Mouse (Mus musculus): Measurements from ENCODE around the gene Bpifb1. TPM values are rescaled to one million over a fixed set of nuclear protein-coding genes. Genes with fewer than 3 reads are reported as not detected.

The Bpifb1 gene
- total and polyA plus RNA-seq, 2 experiments, result not detected

- no peak for DNase-seq (ENCODE audit: extremely low read depth, low read depth, low spot score)
- no peak overlapping the region for H3K9ac ChIP-seq (ENCODE audit: low read depth, low read length)
- no peak overlapping the region for H3K4me3 ChIP-seq (ENCODE audit: insufficient read depth, low read depth, low read length)
- no peaks in the 10 kb centered on the region for H3K4me1 ChIP-seq (ENCODE audit: control insufficient read depth, insufficient read depth, low read length)
- no peaks in the 10 kb centered on the region for H3K27me3 ChIP-seq (ENCODE audit: control insufficient read depth, insufficient read depth, low read length)
- 80% methylated on average over 4 of the region's 4 CpGs for WGBS
- H3K27ac ChIP-seq (replicated peaks; ENCODE audit: insufficient read depth, low read depth, low read length), result no peak overlapping the region
- no peaks in the 10 kb centered on the region for H3K36me3 ChIP-seq (ENCODE audit: control insufficient read depth, insufficient read depth, low read length)
- H3K79me2 ChIP-seq (ENCODE audit: control insufficient read depth, insufficient read depth, low read length), result no peaks in the 10 kb centered on the region
- TF ChIP-seq CTCF (IDR thresholded peaks at IDR 0.05; ENCODE audit: low read depth, low read length) (no peak), POLR2A (IDR thresholded peaks at IDR 0.05; ENCODE audit: extremely low read depth, insufficient read depth, low read length) (no peak)
These were observed 21.3 kb downstream of the Bpifb1 start for GRCm38 (mm10) chr2:154211881-154212280.

GRCm38 (mm10) chr2:154215191-154215590 is 24.6 kb downstream of the Bpifb1 start:
- DNase-seq (ENCODE audit: extremely low read depth, low read depth, low spot score), result peak; percentile 57
- 7% methylated on average over 5 of the region's 5 CpGs for WGBS
- no peak overlapping the region for H3K27ac ChIP-seq (replicated peaks; ENCODE audit: insufficient read depth, low read depth, low read length)
- H3K9ac ChIP-seq (ENCODE audit: low read depth, low read length), result no peak overlapping the region
- no peaks in the 10 kb centered on the region for H3K79me2 ChIP-seq (ENCODE audit: control insufficient read depth, insufficient read depth, low read length)
- H3K36me3 ChIP-seq (ENCODE audit: control insufficient read depth, insufficient read depth, low read length), result no peaks in the 10 kb centered on the region
- no peaks in the 10 kb centered on the region for H3K4me1 ChIP-seq (ENCODE audit: control insufficient read depth, insufficient read depth, low read length)
- no peak overlapping the region for H3K4me3 ChIP-seq (ENCODE audit: insufficient read depth, low read depth, low read length)
- peak; percentile 85 for TF ChIP-seq CTCF (IDR thresholded peaks at IDR 0.05; ENCODE audit: low read depth, low read length)
- no peak for TF ChIP-seq POLR2A (IDR thresholded peaks at IDR 0.05; ENCODE audit: extremely low read depth, insufficient read depth, low read length)
- no peaks in the 10 kb centered on the region for H3K27me3 ChIP-seq (ENCODE audit: control insufficient read depth, insufficient read depth, low read length)

- H3K4me1 ChIP-seq (ENCODE audit: control insufficient read depth, insufficient read depth, low read length), result no peaks in the 10 kb centered on the region
- no peak for TF ChIP-seq POLR2A (IDR thresholded peaks at IDR 0.05; ENCODE audit: extremely low read depth, insufficient read depth, low read length)
- TF ChIP-seq CTCF (IDR thresholded peaks at IDR 0.05; ENCODE audit: low read depth, low read length), result no peak
- H3K79me2 ChIP-seq (ENCODE audit: control insufficient read depth, insufficient read depth, low read length), result no peaks in the 10 kb centered on the region
- no peak for DNase-seq (ENCODE audit: extremely low read depth, low read depth, low spot score)
- no peak overlapping the region for H3K9ac ChIP-seq (ENCODE audit: low read depth, low read length)
- H3K27ac ChIP-seq (replicated peaks; ENCODE audit: insufficient read depth, low read depth, low read length), result no peak overlapping the region
- 59% methylated on average over 5 of the region's 5 CpGs for WGBS
- H3K36me3 ChIP-seq (ENCODE audit: control insufficient read depth, insufficient read depth, low read length), result no peaks in the 10 kb centered on the region
- no peak overlapping the region for H3K4me3 ChIP-seq (ENCODE audit: insufficient read depth, low read depth, low read length)
- no peaks in the 10 kb centered on the region for H3K27me3 ChIP-seq (ENCODE audit: control insufficient read depth, insufficient read depth, low read length)
These were observed 29.3 kb downstream of the Bpifb1 start for GRCm38 (mm10) chr2:154219950-154220349.

GRCm38 (mm10) chr2:154223265-154223916 is 32.8 kb downstream of the Bpifb1 start, which contains the start of gene Bpifb5:
TSS of gene Bpifb5 (plus strand) at chr2:154223742.
- no peak for TF ChIP-seq CTCF (IDR thresholded peaks at IDR 0.05; ENCODE audit: low read depth, low read length)
- no peak for TF ChIP-seq POLR2A (IDR thresholded peaks at IDR 0.05; ENCODE audit: extremely low read depth, insufficient read depth, low read length)
- Histone ChIP-seq H3K27ac (replicated peaks; ENCODE audit: insufficient read depth, low read depth, low read length) (no peak within 1 kb of the TSS), H3K36me3 (ENCODE audit: control insufficient read depth, insufficient read depth, low read length) (no peaks in the 10 kb centered on the region), H3K27me3 (ENCODE audit: control insufficient read depth, insufficient read depth, low read length) (no peaks in the 10 kb centered on the region), H3K4me3 (ENCODE audit: insufficient read depth, low read depth, low read length) (no peak within 1 kb of the TSS), H3K9ac (ENCODE audit: low read depth, low read length) (no peak within 1 kb of the TSS), H3K79me2 (ENCODE audit: control insufficient read depth, insufficient read depth, low read length) (no peaks in the 10 kb centered on the region), H3K4me1 (ENCODE audit: control insufficient read depth, insufficient read depth, low read length) (no peaks in the 10 kb centered on the region)
- DNase-seq (ENCODE audit: extremely low read depth, low read depth, low spot score), result no peak
- 17% methylated on average over 14 of the region's 14 CpGs for WGBS

- Histone ChIP-seq H3K4me3 (ENCODE audit: insufficient read depth, low read depth, low read length) (no peak overlapping the region), H3K79me2 (ENCODE audit: control insufficient read depth, insufficient read depth, low read length) (no peaks in the 10 kb centered on the region), H3K4me1 (ENCODE audit: control insufficient read depth, insufficient read depth, low read length) (no peaks in the 10 kb centered on the region), H3K27ac (replicated peaks; ENCODE audit: insufficient read depth, low read depth, low read length) (no peak overlapping the region), H3K27me3 (ENCODE audit: control insufficient read depth, insufficient read depth, low read length) (no peaks in the 10 kb centered on the region), H3K36me3 (ENCODE audit: control insufficient read depth, insufficient read depth, low read length) (no peaks in the 10 kb centered on the region), H3K9ac (ENCODE audit: low read depth, low read length) (no peak overlapping the region)
- no peak for TF ChIP-seq CTCF (IDR thresholded peaks at IDR 0.05; ENCODE audit: low read depth, low read length)
- no peak for TF ChIP-seq POLR2A (IDR thresholded peaks at IDR 0.05; ENCODE audit: extremely low read depth, insufficient read depth, low read length)
- WGBS, result 35% methylated on average over 2 of the region's 2 CpGs
- no peak for DNase-seq (ENCODE audit: extremely low read depth, low read depth, low spot score)
These were observed 33.3 kb downstream of the Bpifb1 start for GRCm38 (mm10) chr2:154223917-154224273.

GRCm38 (mm10) chr2:154226991-154227390 is 36.4 kb downstream of the Bpifb1 start:
- Histone ChIP-seq H3K4me3 (ENCODE audit: insufficient read depth, low read depth, low read length) (no peak overlapping the region), H3K27ac (replicated peaks; ENCODE audit: insufficient read depth, low read depth, low read length) (no peak overlapping the region), H3K36me3 (ENCODE audit: control insufficient read depth, insufficient read depth, low read length) (no peaks in the 10 kb centered on the region), H3K27me3 (ENCODE audit: control insufficient read depth, insufficient read depth, low read length) (no peaks in the 10 kb centered on the region), H3K79me2 (ENCODE audit: control insufficient read depth, insufficient read depth, low read length) (no peaks in the 10 kb centered on the region), H3K9ac (ENCODE audit: low read depth, low read length) (no peak overlapping the region), H3K4me1 (ENCODE audit: control insufficient read depth, insufficient read depth, low read length) (no peaks in the 10 kb centered on the region)
- TF ChIP-seq CTCF (IDR thresholded peaks at IDR 0.05; ENCODE audit: low read depth, low read length) (no peak), POLR2A (IDR thresholded peaks at IDR 0.05; ENCODE audit: extremely low read depth, insufficient read depth, low read length) (no peak)
- no peak for DNase-seq (ENCODE audit: extremely low read depth, low read depth, low spot score)
- 75% methylated on average over 4 of the region's 4 CpGs for WGBS
